Mouse (Mus musculus): ENCODE results near the gene Pgbd1.

DNA sequence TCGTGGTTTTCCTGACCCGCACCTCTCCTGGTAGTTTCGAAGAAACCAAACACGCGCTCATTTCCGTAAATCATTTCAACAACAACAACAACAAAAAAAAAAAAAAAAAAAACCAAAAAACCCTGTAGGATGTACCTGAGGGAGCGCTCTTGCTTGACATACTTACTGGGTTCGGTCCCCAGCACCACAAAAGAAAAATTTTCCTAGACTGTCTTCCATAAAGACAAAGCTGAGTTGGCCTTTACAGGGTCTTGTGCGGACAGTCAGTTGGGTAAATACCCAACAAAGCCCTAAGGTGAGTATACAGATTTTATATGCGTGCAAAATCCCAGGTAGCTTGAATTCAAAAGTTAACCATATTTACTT is 332 bp upstream of the Pgbd1 start:
- TF ChIP-seq CTCF (IDR thresholded peaks at IDR 0.05; ENCODE audit: low read depth) = no peak
- TF ChIP-seq EP300 (IDR thresholded peaks at IDR 0.05; ENCODE audit: low read depth) = no peak
